Mouse (Mus musculus): ENCODE data around the gene Ost4. TPM values are rescaled to one million over a fixed set of nuclear protein-coding genes. Genes with fewer than 3 reads are reported as not detected.
"Not testable (repeated sequence)": the region's sequence is repeated elsewhere in the genome, so short reads cannot be mapped to it uniquely, and the experiment has no call there.

Ost4 gene
- polyA plus RNA-seq, 1 experiment: not detected

GRCm38 (mm10) chr5:30889088-30889754 lies 18.4 kb downstream of the Ost4 start:
- 1% methylated on average over 42 of the region's 42 CpGs for WGBS
- Histone ChIP-seq H3K4me1 (ENCODE audit: control insufficient read depth, insufficient read depth, low read length) (peaks cover 11% of the 10 kb centered on the region), H3K4me3 (ENCODE audit: insufficient read depth, low read depth, low read length) (peak overlapping the region; percentile 89), H3K27ac (ENCODE audit: insufficient read depth, low read depth, low read length) (peak overlapping the region; percentile 94)
- no peak for TF ChIP-seq POLR2A (IDR thresholded peaks at IDR 0.05; ENCODE audit: insufficient read depth, low read depth, low read length)
- TF ChIP-seq CTCF (IDR thresholded peaks at IDR 0.05; ENCODE audit: insufficient read depth, low read depth, low read length): no peak

GRCm38 (mm10) chr5:30888337-30889087 lies 19.1 kb downstream of the Ost4 start, which contains the start of gene Agbl5:
Gene Agbl5, plus strand, starts transcription at chr5:30888694.
- Histone ChIP-seq H3K4me1 (ENCODE audit: control insufficient read depth, insufficient read depth, low read length) (peaks cover 11% of the 10 kb centered on the region), H3K27ac (ENCODE audit: insufficient read depth, low read depth, low read length) (peak within 1 kb of the TSS; percentile 94), H3K4me3 (ENCODE audit: insufficient read depth, low read depth, low read length) (peak within 1 kb of the TSS; percentile 89)
- TF ChIP-seq POLR2A (IDR thresholded peaks at IDR 0.05; ENCODE audit: insufficient read depth, low read depth, low read length): peak; percentile 74
- TF ChIP-seq CTCF (IDR thresholded peaks at IDR 0.05; ENCODE audit: insufficient read depth, low read depth, low read length): no peak
- WGBS: under 1% methylated on average over 42 of the region's 42 CpGs

GRCm38 (mm10) chr5:30887858-30888336 lies 19.7 kb downstream of the Ost4 start:
- H3K4me3 ChIP-seq (ENCODE audit: insufficient read depth, low read depth, low read length): peak overlapping the region; percentile 65
- TF ChIP-seq CTCF (IDR thresholded peaks at IDR 0.05; ENCODE audit: insufficient read depth, low read depth, low read length) (no peak), POLR2A (IDR thresholded peaks at IDR 0.05; ENCODE audit: insufficient read depth, low read depth, low read length) (0 out of 2 replicates have a peak, but pooled peaks have one; percentile 11)

GRCm38 (mm10) chr5:30887331-30887761 lies 20.2 kb downstream of the Ost4 start:
- Histone ChIP-seq H3K4me1 (ENCODE audit: control insufficient read depth, insufficient read depth, low read length) (peaks cover 11% of the 10 kb centered on the region), H3K4me3 (ENCODE audit: insufficient read depth, low read depth, low read length) (peak overlapping the region; percentile 65), H3K27ac (ENCODE audit: insufficient read depth, low read depth, low read length) (peak overlapping the region; percentile 65)
- TF ChIP-seq POLR2A (IDR thresholded peaks at IDR 0.05; ENCODE audit: insufficient read depth, low read depth, low read length): 0 out of 2 replicates have a peak, but pooled peaks have one; percentile 2
- TF ChIP-seq CTCF (IDR thresholded peaks at IDR 0.05; ENCODE audit: insufficient read depth, low read depth, low read length): no peak
- under 1% methylated on average over 19 of the region's 19 CpGs for WGBS

More at GRCm38 (mm10) chr5:30887858-30888336, 19.7 kb downstream of the Ost4 start:
- Histone ChIP-seq H3K4me1 (ENCODE audit: control insufficient read depth, insufficient read depth, low read length) (peaks cover 11% of the 10 kb centered on the region), H3K27ac (ENCODE audit: insufficient read depth, low read depth, low read length) (peak overlapping the region; percentile 65)
- under 1% methylated on average over 28 of the region's 28 CpGs for WGBS

GRCm38 (mm10) chr5:30886731-30887130 lies 20.9 kb downstream of the Ost4 start:
- H3K4me1 ChIP-seq (ENCODE audit: control insufficient read depth, insufficient read depth, low read length): peaks cover 11% of the 10 kb centered on the region
- no peak overlapping the region for H3K4me3 ChIP-seq (ENCODE audit: insufficient read depth, low read depth, low read length)
- H3K27ac ChIP-seq (ENCODE audit: insufficient read depth, low read depth, low read length): no peak overlapping the region

GRCm38 (mm10) chr5:30886209-30886608 lies 21.4 kb downstream of the Ost4 start:
- Histone ChIP-seq H3K4me3 (ENCODE audit: insufficient read depth, low read depth, low read length) (no peak overlapping the region), H3K27ac (ENCODE audit: insufficient read depth, low read depth, low read length) (no peak overlapping the region), H3K4me1 (ENCODE audit: control insufficient read depth, insufficient read depth, low read length) (peaks cover 11% of the 10 kb centered on the region)
- WGBS: 26% methylated on average over 4 of the region's 4 CpGs
- TF ChIP-seq POLR2A (IDR thresholded peaks at IDR 0.05; ENCODE audit: insufficient read depth, low read depth, low read length) (no peak), CTCF (IDR thresholded peaks at IDR 0.05; ENCODE audit: insufficient read depth, low read depth, low read length) (no peak)

More at GRCm38 (mm10) chr5:30886731-30887130, 20.9 kb downstream of the Ost4 start:
- no peak for TF ChIP-seq POLR2A (IDR thresholded peaks at IDR 0.05; ENCODE audit: insufficient read depth, low read depth, low read length)
- TF ChIP-seq CTCF (IDR thresholded peaks at IDR 0.05; ENCODE audit: insufficient read depth, low read depth, low read length): no peak
- WGBS: 8% methylated on average over 5 of the region's 5 CpGs

GRCm38 (mm10) chr5:30881839-30882238 lies 25.7 kb downstream of the Ost4 start:
- 88% methylated on average over 4 of the region's 4 CpGs for WGBS
- not testable (repeated sequence) for H3K4me3 ChIP-seq (ENCODE audit: insufficient read depth, low read depth, low read length); H3K27ac ChIP-seq (ENCODE audit: insufficient read depth, low read depth, low read length); H3K4me1 ChIP-seq (ENCODE audit: control insufficient read depth, insufficient read depth, low read length)

- TF ChIP-seq POLR2A (IDR thresholded peaks at IDR 0.05; ENCODE audit: insufficient read depth, low read depth, low read length) (no peak), CTCF (IDR thresholded peaks at IDR 0.05; ENCODE audit: insufficient read depth, low read depth, low read length) (no peak)
- Histone ChIP-seq H3K4me1 (ENCODE audit: control insufficient read depth, insufficient read depth, low read length) (no peaks in the 10 kb centered on the region), H3K4me3 (ENCODE audit: insufficient read depth, low read depth, low read length) (no peak overlapping the region), H3K27ac (ENCODE audit: insufficient read depth, low read depth, low read length) (no peak overlapping the region)
- WGBS: 76% methylated on average over 5 of the region's 5 CpGs
Observed at GRCm38 (mm10) chr5:30879347-30879943, 28.1 kb downstream of the Ost4 start.
